Mouse (Mus musculus): Measurements from ENCODE around the gene Dab1.

Dab1 gene

DNA sequence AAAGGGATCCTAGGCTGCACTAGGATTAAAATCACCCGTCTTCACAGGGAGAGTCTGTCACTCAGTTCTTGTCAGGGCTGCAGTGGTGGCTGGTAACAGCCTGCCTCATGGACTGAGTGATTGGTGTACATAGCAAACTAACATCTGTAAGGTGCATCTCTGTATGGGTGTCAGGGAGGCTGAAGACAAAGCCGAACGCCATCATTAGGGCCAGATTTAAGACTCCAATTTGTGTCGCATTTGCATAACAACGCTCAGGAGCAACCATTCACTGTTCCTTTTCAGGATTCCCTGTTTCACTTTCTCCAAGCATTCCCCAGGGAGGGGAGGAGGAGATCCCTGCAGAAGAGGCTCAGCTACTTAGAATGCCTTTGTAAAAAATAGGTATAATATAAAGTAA, 219.2 kb downstream of the Dab1 start:
- DNase-seq = no peak

DNA sequence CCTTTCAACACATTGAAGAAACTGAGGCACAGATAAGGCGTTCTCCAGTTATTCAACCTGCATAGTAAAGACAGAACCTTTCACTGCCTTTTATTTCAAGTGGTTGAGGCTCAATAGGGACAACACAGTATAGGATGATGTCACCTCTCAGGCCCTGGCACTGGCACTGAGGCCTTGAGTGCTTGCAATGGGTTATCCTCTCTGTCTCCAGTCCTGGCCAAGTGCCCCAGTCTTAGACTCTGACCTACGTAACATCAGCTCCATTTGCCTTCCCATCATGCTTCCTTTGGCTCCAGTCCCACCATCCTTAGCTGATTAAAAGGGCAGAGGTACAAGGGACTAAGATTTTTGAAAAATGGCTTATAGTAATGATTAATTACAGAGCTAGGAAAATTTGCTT, 220.4 kb downstream of the Dab1 start:
- DNase-seq = no peak

DNA sequence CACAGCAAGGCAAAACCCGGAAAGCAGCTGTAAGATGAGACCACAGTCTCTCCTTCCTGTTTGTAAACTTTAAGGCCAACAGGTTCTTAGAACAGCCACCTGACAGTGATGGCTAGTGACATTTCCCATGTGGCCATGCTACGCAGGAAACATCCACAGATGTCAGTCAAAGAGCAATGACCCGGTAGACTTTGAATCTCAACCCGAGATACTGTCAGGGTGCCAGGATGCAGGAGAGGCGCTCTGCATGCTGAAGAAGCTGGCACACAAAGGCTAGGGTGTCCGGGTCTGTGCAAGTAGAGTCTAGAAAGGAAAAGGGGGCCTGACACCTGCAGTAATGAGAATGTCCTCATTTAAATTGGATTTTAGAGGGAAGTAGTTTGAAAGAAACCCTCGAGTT, 222.0 kb downstream of the Dab1 start:
- DNase-seq = peak; percentile 61

DNA sequence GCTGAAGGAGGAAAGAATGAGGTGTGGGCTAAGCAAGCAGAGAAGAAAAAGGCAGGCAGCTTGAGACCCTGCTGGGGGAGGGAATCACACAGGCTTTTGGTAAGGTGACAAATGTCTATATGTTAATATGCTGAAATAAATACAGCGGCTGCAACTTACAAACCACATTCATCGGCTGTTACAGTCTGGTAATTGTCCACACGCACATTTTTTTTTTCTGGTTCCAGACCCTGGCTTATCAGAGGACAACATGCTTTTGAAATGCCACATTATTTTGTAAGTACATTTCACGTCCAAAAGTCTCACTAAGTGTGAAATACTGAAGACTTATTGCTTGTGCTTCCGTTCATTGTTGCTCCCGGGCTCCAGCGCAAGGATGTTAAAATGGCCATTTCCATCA, 225.5 kb downstream of the Dab1 start:
- no peak for DNase-seq

DNA sequence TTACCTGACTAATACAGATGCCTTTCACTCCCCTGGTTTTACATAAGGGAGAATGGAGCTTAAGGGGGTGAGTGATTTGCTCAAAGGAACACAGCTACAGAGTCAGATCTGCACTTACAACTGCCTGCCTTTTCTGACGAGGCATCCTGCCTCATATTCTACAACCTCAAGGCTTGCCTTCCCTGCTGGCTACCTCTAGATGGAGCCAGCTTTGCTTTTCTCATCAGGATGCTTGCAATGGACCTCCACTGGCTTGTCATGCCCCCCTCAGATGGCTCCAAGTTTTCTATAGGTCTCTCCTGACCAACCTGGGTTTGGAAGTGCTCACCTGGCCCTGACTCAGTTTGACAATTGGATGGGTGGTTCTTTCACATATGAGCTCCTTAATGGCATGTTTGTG, 238.0 kb downstream of the Dab1 start:
- DNase-seq = no peak

DNA sequence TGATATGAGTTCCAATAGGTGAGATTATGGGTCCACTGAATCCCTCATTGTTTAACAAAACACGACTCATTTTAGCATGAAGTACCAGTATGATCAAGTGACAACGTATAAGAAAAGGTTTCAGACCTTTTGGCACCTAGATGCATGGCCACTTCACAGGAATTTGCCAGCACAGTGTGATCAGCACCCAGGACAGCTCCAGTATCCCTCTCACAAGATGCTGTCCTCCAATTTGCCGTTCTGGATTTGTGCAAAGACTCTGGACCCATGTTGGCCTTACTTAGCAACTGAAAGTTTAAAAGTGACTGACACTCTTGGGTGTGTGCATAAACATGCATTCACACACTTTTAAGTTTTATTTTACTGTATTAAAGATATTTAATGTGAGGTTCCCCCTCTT, 256.4 kb downstream of the Dab1 start:
- DNase-seq = no peak

DNA sequence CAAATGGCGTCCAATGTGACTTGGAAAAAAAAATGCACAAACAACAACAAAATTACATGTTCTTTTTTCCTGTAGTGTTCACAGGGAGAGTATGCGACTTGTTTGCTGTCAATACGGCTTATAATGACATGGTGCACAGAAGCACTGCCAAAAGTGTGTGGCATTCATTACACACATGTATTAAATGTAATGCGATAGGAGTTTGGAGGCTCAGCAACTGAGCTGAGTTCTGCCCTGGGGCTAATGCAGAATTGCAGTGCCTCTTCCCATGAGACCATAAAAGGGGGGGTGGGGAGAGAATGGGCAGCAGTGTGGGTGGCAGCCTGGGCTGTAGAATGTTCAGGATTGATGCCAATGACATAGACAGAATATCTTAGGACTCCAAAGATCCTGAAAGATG, 259.7 kb downstream of the Dab1 start:
- DNase-seq = no peak

DNA sequence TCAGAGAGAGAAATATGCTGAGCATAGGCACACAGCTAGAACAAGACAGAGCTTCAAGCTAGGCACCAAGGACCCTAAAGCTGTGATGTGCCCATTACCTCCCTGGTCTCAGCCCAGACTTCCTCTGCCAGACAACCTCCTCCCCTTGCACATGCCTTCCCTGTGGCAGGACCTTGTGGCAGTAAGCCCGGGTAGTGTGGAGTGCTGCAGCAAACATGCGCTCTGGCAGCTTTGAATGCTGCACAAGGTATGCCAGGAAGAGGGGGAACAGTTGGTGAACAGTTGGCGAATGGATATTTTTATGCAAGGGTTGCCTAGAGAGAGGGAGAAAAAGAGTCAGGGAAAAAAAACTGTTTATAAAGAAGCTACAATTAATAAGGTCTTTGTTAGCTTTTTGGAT, 262.5 kb downstream of the Dab1 start:
- no peak for DNase-seq

DNA sequence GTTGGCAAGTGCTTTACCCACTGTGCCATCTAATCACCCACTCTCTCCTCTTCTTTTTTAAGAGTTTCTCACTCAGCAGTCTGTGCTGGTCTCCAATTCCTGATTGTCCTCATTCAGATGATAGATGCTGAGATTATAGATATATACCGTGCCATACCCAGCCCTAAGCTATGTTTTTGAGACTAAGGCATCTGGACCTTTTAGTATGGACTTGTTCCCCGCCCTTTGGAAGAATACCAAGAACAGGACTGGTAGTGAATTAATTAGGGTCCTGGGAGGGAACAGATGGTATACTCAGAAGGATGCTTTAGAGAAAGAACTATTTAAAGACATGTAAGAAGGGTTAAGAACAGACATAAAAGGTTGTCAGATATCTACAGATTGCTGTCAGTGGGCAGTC, 268.9 kb downstream of the Dab1 start:
- DNase-seq = no peak

DNA sequence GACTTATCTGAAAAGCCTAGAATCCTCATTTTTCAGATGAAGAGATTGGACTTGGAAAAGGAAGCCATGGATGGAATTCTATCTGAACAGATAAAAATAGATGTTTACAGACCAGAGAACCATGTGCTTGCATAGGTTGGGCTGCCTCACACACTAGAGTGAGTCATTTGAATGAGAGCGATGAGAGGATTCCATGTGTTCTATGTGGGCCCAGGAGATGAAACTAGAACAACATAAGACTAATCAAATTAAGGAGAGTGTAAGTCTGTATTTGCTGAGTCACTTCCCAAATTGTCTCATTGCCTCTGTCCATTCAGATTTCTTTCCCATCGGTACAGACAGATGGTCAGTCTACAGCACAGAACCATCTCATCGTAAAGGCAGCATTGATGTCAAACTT, 270.0 kb downstream of the Dab1 start:
- DNase-seq = no peak

DNA sequence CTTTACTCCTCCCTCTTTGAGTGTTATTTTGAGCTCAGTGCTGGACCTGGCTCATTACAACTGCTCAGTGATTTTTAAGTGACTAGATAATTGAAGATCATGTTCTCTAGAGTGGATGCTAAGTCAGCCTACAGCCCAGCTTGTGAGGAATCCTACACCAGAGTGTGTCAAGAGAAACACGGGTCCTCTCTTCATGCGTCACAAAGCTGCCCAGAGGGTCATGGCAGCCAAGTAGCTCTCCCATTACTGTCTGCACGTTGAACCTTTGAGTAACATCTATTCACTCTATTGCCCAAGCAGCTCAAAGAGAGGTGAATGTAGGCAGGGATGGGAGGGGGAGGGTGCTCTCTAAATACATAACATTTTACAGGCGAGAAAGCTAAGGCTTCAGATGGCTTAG, 277.6 kb downstream of the Dab1 start:
- DNase-seq = no peak

DNA sequence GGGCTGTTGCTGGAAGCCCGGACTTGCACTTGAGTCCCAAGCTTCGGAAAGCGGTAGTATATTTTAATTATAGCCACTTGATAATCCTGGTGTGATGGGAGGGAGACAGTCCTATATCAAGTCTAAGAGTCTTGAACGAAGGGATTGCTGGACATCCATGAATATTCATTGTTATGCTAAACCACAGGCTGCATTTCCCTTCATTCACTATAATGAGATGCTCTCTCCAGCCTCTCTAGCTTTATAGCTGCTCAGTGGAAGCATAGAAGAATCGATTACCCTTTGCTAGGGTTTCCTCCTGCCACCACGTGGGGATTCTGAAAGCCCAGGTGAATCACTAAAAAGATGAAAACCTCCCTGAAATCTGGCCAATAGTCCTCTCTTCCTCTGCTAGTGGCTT, 278.5 kb downstream of the Dab1 start:
- DNase-seq = no peak

DNA sequence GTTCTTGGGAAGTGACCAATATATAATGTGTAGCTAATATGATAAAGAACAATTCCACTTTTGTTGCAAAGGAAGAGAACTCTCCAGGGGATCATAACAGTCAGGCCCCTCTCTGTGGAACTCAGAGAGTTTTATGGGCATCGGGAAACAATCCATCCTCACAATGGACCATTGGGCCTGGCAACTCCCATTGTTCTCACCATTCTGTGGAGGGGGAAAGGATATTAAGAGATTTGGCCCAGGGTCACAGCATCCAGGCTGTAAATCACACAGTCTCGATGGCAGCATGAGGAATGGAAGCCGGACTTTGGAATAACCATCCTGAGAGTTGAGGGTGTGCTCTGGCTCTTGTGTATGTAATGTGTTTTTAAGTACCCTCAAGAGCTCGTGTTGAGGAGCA, 292.3 kb downstream of the Dab1 start:
- DNase-seq = no peak

DNA sequence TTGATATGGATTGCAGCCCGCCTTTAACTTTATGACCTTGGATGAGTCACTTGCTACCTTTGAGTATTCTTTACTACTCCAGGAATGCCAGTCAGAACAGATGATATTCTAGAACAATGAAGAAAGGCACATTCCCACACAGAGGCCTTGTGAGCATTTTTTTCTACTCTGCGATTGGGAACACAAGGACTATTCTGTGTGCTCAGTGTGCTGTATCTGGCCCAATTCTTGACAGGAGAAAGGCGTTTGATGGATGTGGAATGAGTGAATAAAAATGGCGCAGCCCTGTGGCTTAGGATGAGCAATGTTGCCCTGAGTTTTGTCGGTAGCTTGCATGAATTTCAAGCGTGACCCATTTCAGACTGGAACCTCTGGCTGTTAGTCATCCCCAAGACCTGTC, 292.9 kb downstream of the Dab1 start:
- DNase-seq = no peak

DNA sequence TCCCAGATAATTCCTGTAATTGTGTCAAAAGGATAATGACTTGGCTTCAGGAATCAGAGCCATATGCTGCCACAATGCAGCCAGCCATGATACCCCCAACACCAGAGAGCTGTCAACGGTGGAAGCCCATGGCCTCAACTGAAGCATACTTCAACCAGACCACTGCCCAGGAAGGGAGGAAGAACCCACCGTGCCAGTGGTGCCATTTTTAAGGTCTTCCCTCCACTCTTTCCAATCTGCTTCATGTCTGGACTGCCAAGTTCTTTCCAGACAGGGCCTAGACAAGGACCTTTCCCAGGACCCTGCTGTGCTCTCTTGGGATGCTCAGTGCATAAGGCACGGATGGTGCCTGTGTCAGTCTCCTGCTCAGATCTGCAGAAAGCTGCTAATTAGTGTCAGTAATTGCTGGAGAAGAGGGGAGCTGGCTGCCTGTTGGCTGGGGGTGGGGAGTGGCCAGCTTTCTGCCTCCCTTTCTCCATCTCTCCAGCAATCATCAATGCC, 303.3 kb downstream of the Dab1 start:
- peak; percentile 72 for DNase-seq

DNA sequence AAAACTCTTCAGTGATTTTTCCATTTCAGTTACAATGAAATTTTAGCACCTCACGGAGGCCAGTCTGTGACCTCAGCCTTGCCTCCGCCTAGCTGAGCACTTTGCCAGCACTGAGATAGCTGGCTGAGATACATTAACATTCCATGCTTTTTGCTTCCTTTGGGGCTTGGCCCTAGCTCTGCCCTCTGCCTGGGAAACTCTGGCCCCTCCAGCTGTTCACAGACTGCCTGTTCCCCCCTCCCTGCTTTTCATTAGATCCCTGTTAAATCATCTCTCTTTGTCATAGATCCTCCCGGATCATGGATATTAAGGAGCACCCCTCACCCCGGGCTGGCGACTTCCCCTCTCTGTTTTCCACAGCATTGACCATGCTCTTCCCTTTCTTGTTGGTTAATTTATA, 307.5 kb downstream of the Dab1 start:
- peak; percentile 86 for DNase-seq

DNA sequence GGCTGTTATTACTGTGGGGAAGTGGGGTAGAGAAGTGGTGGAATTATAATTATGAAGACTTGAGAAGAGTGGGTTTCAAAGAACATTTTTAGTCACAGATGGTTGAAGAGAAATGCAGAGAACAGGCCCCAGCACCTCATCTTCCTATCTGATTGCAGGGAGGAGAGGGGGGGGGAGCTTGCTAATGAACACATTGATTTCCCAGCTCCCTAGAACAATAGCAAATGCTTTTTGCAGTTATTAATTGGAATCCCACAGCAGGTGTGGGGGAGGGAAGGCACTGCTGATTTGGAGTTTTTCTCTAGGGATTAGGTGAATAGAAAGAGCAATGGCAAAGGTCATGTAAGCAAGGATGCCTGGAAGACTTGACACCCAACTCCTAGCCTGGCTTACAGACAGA, 310.5 kb downstream of the Dab1 start:
- DNase-seq = no peak

DNA sequence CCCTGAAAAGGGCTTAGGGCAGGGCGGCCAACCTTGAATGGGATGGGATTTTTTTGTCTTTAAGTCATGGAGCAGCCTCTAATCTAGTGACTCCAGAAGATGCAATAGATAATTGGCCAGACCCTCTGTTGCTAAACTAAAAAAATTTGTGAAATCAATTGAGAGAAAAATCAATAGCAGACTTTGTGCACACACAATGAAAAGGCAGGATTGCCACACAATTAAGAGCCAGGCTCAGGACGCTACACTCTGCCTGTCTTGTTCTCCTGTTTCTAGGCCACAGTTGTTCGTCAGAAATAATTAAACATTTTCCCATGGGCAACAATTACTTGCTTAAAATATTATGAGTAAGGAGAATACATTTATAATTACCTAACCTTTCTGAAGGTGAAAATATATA, 315.2 kb downstream of the Dab1 start:
- DNase-seq = no peak

DNA sequence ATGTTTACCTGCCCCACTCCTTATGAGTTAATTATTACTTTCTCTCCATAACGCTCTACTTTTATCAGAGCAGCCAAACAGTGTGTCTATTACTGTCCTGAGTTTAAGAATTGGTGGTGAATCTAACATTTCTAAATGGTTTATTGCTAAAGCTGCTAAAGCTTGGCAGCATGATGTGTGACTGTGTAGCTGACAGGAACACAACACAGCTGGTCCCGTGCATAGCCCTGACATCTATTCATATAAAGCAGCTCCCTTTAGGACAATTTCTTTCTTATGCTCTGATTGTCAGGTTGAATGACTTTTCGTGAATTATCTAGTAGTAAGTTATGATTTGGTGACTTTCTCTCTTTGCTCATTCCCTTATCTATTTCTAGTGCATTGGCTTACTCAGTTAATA, 329.1 kb downstream of the Dab1 start:
- DNase-seq = peak; percentile 33

DNA sequence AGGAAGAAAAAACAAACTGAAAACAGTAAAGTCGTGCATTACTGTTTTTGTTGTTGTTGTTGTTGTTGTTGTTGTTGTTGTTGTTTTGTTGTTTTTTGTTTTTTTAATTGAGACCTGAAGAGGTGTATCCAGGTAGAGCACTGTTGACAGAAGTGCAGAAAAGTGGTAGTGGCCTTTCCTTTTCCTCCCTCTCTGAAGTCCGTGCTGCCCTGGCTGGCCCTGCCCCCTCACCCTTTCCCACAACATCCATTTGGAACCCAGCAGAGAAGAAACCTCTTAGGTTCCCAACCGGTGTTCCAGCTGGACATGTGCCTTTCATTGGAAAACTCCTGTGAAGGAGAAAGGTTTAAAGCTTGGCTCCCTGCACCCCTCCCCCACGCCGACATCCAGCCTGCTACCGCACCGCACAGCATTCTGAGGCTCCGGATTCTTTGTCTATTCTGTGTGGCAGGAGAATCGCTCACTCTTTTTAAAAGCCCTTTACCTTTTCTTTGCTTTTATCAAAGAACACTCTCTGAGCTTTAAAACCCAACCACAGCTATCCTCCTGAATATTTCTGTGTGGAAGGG, 334.6 kb downstream of the Dab1 start:
- DNase-seq = peak; percentile 48

DNA sequence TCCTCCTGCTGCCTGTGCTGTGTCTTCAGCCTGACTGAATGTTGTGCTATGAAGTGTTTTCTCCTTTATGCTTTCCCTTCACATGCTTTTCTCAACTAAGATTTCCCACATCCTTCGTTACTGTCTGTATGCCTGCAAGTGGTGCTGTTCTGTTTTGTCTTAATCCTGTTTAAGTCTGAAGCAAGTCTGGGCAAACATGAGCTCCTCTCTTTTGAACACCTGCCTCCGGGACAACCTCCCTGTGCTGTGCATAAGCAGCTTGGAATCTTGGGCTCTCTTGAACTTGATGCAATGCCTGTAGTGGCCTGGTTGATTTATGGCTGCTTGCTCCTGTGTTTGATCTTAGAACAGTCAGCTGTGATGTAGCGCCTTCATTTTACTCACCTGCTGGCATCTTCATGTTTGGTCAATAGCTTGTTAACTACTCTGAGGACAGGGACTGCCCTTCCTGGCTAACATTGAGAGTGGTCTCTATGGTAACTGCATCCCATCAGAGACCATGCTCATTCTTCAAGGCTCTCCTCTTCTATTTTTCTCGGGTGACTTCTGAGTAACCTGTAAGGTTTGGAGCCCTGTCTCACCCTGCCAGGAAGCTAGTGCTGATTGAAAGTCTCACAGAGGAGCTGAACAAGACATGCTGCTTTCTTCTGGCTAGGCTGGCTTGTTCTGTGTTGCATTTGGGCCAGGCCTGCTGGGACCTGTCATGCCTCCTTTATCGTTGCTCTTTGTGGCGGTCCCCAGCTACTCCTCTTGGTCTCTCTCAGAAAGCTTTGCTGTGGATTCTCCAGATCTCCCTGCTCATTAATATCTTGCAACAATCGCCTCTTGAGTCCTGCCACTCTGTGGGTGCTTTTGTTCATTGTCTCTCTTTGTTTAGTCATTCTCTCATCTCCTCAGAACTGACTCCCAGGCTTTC, 342.2 kb downstream of the Dab1 start:
- no peak for DNase-seq

DNA sequence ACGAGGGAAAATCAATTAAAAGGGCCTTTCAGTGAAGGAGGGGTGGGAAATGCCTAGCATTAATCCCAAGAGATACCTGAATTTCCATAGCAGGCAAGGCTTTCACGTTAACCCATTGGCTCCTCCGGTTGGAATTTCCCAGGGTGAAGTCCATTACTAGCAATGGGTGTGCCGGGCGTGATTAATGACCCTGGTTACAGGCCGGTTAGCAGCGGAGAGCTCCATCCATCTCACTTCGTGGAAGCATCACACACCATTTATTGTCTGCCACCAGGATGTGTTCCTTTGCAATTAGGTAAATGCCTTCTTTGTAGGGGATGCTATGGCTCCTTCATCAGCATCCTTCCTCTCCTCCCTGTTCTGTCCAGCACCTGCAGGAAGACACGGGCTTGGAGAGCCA, 350.7 kb downstream of the Dab1 start:
- DNase-seq = no peak

DNA sequence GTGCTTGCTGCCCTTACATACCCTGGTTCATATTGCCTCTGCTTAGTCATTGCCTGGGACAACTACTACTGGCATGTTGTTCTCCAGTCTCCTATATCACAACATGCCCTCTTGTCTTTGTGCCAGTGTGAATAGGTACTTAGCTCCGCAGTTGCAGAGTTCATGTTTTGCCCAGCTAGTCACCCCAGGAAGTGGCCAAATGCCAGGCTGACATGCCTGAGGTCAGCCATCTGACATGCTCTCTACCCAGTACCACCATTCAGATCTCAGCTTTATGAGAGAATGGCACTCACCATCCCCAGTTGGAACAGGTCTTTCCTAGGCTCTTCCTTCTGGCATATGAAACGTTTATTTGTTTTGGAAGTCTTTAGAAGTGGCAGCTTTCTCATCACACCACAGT, 355.4 kb downstream of the Dab1 start:
- no peak for DNase-seq

DNA sequence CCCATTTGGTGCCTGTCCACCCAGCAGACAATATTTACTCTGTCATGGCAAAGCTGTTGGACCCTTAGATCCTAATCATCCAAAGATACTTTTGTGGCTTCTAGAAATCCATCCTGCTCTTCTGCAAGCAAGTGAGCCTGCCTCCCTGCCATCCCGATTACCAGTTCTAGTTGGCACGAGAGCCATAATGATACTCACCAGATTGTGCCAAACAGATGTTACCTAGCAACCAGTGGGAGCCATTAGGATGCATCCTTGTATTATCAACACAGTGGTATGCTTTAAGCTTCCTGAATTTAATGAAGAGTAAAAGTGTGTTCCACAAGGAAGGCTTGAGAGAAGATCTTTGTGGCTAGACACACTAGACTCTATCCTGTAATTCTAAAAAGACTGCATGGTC, 355.8 kb downstream of the Dab1 start:
- no peak for DNase-seq

DNA sequence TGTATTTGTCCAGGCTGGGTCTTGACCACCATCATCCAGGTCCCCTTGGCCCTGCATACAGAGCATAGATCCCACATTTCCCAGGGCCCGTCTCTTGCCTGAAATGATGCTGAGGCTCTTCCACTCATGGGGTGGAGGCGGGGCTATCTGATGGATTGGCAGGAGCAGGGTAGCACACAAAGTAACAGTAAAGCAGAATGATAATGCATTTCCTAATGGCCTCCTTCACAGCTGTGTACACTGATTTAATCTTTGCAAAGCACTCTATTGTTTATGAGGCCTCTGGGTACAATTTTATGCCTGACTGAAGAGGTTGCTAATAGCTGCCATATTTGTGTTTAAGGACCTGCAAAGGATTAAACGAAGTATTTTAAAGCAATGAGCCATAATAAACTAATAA, 374.7 kb downstream of the Dab1 start:
- DNase-seq = no peak
